Mouse (Mus musculus): ENCODE results near the gene Msrb1.

Msrb1 gene

GRCm38 (mm10) chr17:24743896-24744295, 7.5 kb downstream of the Msrb1 start:
- WGBS, result 81% methylated on average over 5 of the region's 5 CpGs

GRCm38 (mm10) chr17:24744381-24744780, 7.9 kb downstream of the Msrb1 start:
- WGBS, result 81% methylated on average over 3 of the region's 3 CpGs

DNA sequence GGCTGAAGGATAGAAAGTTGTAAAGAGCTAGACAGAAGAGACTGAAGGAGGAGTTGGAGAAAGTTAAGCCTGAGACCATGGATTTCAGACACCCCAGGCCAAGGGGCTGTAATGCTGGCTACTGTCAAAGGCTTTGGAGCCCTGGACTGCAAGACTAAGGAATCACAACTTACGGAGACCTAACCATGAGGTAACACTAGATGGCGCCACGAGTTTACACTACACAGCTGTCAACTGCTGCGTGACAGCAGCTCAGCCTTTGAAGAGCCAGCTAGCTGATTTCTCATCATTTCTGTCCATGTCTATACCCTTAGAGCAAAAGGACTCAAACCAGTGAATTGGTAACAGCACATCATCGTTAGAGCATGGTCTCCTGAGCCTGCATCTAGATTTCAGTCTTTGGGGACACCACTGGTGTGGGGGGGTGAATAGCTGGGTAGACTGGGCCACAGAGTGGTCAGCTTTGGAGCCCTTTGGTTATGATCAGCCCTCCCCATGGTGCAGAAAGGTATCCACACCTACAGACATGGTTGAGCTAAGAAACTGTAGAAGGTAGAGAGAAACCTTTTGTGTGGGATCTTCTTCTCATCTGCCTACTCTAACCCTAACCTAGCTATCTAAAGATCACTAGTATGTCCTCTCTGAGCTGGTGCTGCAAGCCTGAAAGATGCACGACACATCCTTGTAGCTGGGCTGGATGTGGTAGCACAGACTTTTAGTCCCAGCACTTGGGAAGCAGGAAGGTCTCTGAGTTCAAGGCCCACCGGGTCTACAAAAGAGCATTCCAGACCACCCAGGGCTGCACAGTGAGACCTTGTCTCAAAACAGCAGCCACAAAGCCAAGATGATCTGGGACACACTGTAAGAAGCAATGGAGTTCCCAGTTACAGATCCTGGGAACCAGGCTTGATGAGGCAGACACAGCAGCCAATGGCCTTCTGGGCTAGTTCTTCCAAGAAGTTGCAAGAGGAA, 9.4 kb downstream of the Msrb1 start:
- 23% methylated on average over 7 of the region's 7 CpGs for WGBS

GRCm38 (mm10) chr17:24746986-24747385, 10.5 kb downstream of the Msrb1 start:
- 78% methylated on average over 4 of the region's 4 CpGs for WGBS

DNA sequence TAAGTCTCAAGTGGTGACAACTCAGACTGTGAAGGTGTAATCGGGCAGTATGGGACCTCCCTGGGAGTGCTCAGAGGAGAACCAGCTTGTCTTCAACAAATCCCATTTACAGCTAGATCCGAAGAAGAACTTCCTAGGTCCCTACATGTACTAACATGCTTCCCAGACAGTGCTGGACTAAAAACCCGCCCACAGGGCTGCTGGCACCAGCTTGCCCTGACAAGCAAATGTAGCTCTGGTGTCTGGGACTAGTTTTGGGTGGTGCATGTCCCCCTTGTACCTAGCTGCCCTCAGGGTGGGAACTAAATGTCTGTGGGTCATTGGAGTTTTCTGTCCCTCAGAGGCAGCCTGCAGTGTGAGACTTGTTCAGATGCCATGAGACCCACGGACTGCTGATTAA, 15.1 kb downstream of the Msrb1 start:
- 17% methylated on average over 4 of the region's 4 CpGs for WGBS

- WGBS, result 1% methylated on average over 78 of the region's 82 CpGs
Measured at GRCm38 (mm10) chr17:24752415-24753394, 16.3 kb downstream of the Msrb1 start, which contains the start of gene Hs3st6. Hs3st6 (plus strand) TSS chr17:24752988.

DNA sequence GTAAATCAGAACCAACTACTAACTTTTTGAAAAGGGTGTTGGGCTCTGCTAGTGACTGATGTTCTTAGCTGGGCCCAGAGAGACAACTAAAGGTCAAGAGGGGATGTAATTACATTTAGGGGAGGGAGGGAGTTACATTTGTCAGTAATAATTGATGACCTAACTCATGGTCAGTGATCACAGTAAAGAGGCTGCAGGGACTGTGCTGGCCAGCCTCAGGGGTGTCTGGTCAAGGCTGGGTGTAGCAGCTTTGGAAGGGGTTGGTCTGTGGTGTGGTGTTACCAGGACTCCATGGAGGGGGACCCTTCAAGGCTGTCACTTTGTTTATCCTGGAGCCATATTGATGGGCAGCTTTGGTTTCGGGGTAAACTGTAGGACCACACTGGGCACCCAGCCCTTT, 21.0 kb downstream of the Msrb1 start:
- 93% methylated on average over 1 of the region's 1 CpGs for WGBS

- WGBS, result 58% methylated on average over 5 of the region's 5 CpGs
Measured at GRCm38 (mm10) chr17:24761121-24761520, 24.7 kb downstream of the Msrb1 start.

DNA sequence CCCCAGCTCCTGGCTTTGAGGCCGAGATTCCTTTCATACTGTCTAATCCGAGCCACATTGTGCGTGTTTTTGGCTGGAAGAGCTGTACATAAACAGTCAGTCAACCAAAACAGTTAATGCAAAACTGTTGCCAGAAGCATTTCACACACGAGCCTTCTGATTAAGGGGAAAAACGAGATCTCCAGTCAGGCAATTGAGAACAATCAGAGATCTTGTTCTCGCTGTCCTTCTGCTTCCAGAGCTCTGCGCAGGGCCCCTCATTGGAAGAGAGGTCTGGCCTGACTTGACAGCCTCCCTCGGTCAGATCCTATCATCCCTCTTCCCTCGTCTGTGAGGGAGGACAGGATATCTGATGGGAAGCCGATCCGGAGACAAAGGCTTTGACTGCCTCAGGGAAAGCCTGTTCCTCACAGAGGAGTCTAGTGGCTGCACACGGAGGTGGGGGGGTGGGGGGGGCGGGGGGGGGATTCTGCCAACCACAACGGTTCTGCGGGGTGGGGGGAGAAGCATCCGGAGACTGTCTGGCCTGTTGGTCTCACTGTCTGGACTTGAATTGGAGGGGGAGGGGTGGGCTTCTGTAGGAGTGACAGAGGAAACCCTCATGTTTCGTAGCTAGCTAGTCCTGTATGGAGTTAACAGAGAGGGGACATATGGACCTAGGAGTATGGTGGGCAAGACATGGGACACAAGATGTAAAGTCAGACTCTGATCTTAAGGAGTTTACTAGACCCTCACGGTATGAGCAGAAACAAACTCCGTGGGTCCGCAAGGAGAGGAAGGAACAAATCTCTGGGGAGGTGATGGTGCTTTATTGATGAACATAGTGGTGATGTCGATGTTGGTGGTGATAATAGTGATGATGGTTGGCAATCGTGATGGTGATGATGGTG, 28.8 kb downstream of the Msrb1 start:
- 50% methylated on average over 21 of the region's 22 CpGs for WGBS

GRCm38 (mm10) chr17:24766266-24766875, 29.9 kb downstream of the Msrb1 start:
- WGBS, result 50% methylated on average over 12 of the region's 12 CpGs

DNA sequence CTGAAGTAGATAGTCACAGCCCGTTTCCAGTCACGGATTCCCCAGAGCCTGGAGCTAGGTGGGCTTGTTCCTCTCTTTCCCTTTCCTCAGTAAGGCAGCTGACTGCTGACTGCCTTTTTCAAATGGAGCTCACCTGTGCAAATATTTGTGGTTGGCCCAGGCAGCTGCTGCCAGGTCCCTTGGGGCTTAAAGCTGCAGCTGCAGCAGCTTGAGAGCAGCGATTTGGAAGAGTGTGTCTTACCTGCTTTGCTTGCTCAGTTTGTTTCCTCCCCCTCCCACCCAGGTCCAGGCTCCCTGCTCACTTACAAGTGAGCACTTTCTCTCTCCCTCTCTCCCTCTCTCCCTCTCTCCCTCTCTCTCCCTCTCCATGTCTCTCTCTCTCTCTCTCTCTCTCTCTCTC, 32.7 kb downstream of the Msrb1 start:
- 55% methylated on average over 3 of the region's 3 CpGs for WGBS

DNA sequence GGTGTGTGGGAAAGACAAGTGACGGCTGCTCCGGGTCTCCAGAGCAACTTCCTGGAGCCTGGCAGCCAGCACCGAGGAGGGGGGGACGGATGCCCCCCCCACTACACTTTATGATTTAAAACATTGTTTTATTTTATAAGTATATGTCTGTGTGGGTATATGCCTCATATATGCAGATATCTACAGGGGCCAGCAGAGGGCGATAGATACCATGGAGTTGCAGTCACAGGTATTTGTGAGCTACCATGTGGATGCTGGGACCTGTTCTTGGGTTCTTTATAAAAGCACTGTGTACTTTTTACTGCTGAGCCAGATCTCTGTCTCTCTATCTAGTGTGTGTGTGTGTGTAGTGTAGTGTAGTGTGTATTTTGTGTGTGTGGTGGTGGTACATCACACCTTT, 36.8 kb downstream of the Msrb1 start:
- 82% methylated on average over 5 of the region's 5 CpGs for WGBS

- WGBS, result 85% methylated on average over 8 of the region's 8 CpGs
Measured at GRCm38 (mm10) chr17:24775173-24775572, 38.7 kb downstream of the Msrb1 start.

DNA sequence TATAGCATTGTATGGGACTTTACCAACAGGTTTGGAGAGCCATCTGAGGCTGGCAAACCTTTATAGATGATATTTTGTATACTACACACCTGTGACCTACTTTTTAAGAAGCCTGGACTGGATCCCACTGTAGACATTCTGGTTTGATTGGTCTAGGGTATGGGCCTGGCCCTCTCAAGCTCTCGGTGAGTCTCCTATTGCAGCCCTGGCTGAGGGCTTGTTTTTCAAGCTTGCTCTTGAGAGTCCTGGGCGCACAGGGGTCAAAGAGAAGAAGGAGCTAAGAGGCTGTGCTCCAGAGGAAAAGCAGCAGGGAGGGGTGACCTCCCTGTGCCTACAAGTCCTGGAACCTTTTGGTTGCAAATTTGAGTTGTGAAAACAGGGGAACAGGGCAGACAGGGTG, 40.6 kb downstream of the Msrb1 start:
- WGBS, result 75% methylated on average over 2 of the region's 2 CpGs

- 98% methylated on average over 2 of the region's 2 CpGs for WGBS
Measured at GRCm38 (mm10) chr17:24780821-24781220, 44.4 kb downstream of the Msrb1 start.

GRCm38 (mm10) chr17:24792190-24792589, 55.7 kb downstream of the Msrb1 start:
- WGBS, result 78% methylated on average over 8 of the region's 8 CpGs
